Mouse (Mus musculus) left cerebral cortex, adult 6 months (tissue): Measurements from ENCODE around the gene Gm48551. TPM values are rescaled to one million over a fixed set of nuclear protein-coding genes. Genes with fewer than 3 reads are reported as not detected.

Source experiments
- long read RNA-seq, 2 experiments: library from polyadenylated mRNA; unstranded; transcript quantifications; one replicate each; pipeline ENCODE4 v2.0.0; 2019 to 2020
- polyA plus RNA-seq: library from polyadenylated mRNA; unstranded; fragments of <200 nt; fragmentation: Nextera tagmentation; gene quantifications from 2 replicates; pipeline ENCODE4 v1.2.3, GENCODE M21; 2021

Gene Gm48551
- 2.5 and 3.2 TPM in 2 replicates for polyA plus RNA-seq
- long read RNA-seq, experiment 1, transcript Gm48551-202 (6 exons, 1,758 nt), result major isoform, 15 of 45 reads
- long read RNA-seq, experiment 1, partial matches to known transcripts, result 0 of 45 reads
- long read RNA-seq, experiment 1, other reads (novel, unspliced or antisense), result 30 of 45 reads
- long read RNA-seq, experiment 2, partial matches to known transcripts, result 1 of 19 reads
- long read RNA-seq, experiment 2, other reads (novel, unspliced or antisense), result 16 of 19 reads

GRCm38 (mm10) chr10:81383802-81384604 lies at the start of gene Gm48551, which contains the start of gene Dohh:
Gene Gm48551 (plus strand): TSS chr10:81384466.
Gene Dohh (plus strand): TSS chr10:81384428.

GRCm38 (mm10) chr10:81342686-81343505 lies 41.4 kb upstream of the Gm48551 start, which contains the start of gene Gipc3:
Gene Gipc3 (minus strand): TSS chr10:81343266.

GRCm38 (mm10) chr10:81350351-81351063 lies 33.8 kb upstream of the Gm48551 start, which contains the start of gene Hmg20b:
Gene Hmg20b (minus strand): TSS chr10:81350480.

GRCm38 (mm10) chr10:81356991-81357844 lies 27.0 kb upstream of the Gm48551 start, which contains the start of gene Mfsd12:
Gene Mfsd12 (plus strand): TSS chr10:81357491.

GRCm38 (mm10) chr10:81365672-81366476 lies 18.4 kb upstream of the Gm48551 start, which contains the start of gene 4930404N11Rik:
Gene 4930404N11Rik (minus strand): TSS chr10:81365816.

GRCm38 (mm10) chr10:81377793-81378552 lies 6.3 kb upstream of the Gm48551 start, which contains the start of gene Fzr1:
Gene Fzr1 (minus strand): TSS chr10:81378516.

GRCm38 (mm10) chr10:81388505-81389055 lies 4.3 kb downstream of the Gm48551 start, which contains the start of gene Gm48552:
Gene Gm48552 (plus strand): TSS chr10:81389005.

GRCm38 (mm10) chr10:81392781-81393185 lies 8.5 kb downstream of the Gm48551 start, which contains the start of gene Smim24:
Gene Smim24 (plus strand): TSS chr10:81393051.

Other genes starting within 250 kb of the Gm48551 start
- 93.9 and 115 TPM in 2 replicates for gene Zbtb7a, start 249.2 kb upstream of the Gm48551 start, polyA plus RNA-seq
- 19.6 and 22.7 TPM in 2 replicates for gene Pias4, start 216.5 kb upstream of the Gm48551 start, polyA plus RNA-seq
- 720 and 722 TPM in 2 replicates for gene Eef2, start 207.8 kb upstream of the Gm48551 start, polyA plus RNA-seq
- gene Dapk3, start 201.5 kb upstream of the Gm48551 start, polyA plus RNA-seq, result 1.8 and 81.3 TPM in 2 replicates
- gene 4930442H23Rik, start 200.6 kb upstream of the Gm48551 start, polyA plus RNA-seq, result 0.09 TPM in 1 of 2 replicates, not detected in the other
- gene Nmrk2, start 182.4 kb upstream of the Gm48551 start, polyA plus RNA-seq, result not detected in 2 replicates
- 50.9 and 79.7 TPM in 2 replicates for gene Atcay, start 153.6 kb upstream of the Gm48551 start, polyA plus RNA-seq
- gene Zfr2, start 151.3 kb upstream of the Gm48551 start, polyA plus RNA-seq, result 25.5 and 28.7 TPM in 2 replicates
- 125 and 168 TPM in 2 replicates for gene Matk, start 131.5 kb upstream of the Gm48551 start, polyA plus RNA-seq
- 120 and 129 TPM in 2 replicates for gene Mrpl54, start 117.5 kb upstream of the Gm48551 start, polyA plus RNA-seq
- gene Apba3, start 117.5 kb upstream of the Gm48551 start, polyA plus RNA-seq, result 20.8 and 21.3 TPM in 2 replicates
- gene Tjp3, start 92.9 kb upstream of the Gm48551 start, polyA plus RNA-seq, result 0.21 and 0.37 TPM in 2 replicates
- gene Pip5k1c, start 91.5 kb upstream of the Gm48551 start, polyA plus RNA-seq, result 70.9 and 115 TPM in 2 replicates
- 13.7 and 15.7 TPM in 2 replicates for gene Cactin, start 63.4 kb upstream of the Gm48551 start, polyA plus RNA-seq
- gene Tbxa2r, start 55.7 kb upstream of the Gm48551 start, polyA plus RNA-seq, result 0.78 and 1.2 TPM in 2 replicates
- gene Gipc3, start 41.2 kb upstream of the Gm48551 start, polyA plus RNA-seq, result 0.44 and 0.73 TPM in 2 replicates
- gene Hmg20b, start 34.0 kb upstream of the Gm48551 start, polyA plus RNA-seq, result 24.0 and 36.0 TPM in 2 replicates
- 11.3 and 14.9 TPM in 2 replicates for gene Mfsd12, start 27.0 kb upstream of the Gm48551 start, polyA plus RNA-seq
- gene 4930404N11Rik, start 18.6 kb upstream of the Gm48551 start, polyA plus RNA-seq, result 0.19 and 0.63 TPM in 2 replicates
- 50.1 and 52.0 TPM in 2 replicates for gene Fzr1, start 6.0 kb upstream of the Gm48551 start, polyA plus RNA-seq
- gene Dohh, start within 50 bp of the Gm48551 start, polyA plus RNA-seq, result 160 and 212 TPM in 2 replicates
- gene Gm48552, start 4.5 kb downstream of the Gm48551 start, polyA plus RNA-seq, result 0.80 and 2.4 TPM in 2 replicates
- 1.6 and 2.1 TPM in 2 replicates for gene Smim24, start 8.6 kb downstream of the Gm48551 start, polyA plus RNA-seq
- 21.8 and 30.9 TPM in 2 replicates for gene Nfic, start 71.2 kb downstream of the Gm48551 start, polyA plus RNA-seq
- 38.3 and 133 TPM in 2 replicates for gene Celf5, start 98.2 kb downstream of the Gm48551 start, polyA plus RNA-seq
- 34.1 and 44.3 TPM in 2 replicates for gene Ncln, start 111.9 kb downstream of the Gm48551 start, polyA plus RNA-seq
- 0.67 and 0.71 TPM in 2 replicates for gene S1pr4, start 115.7 kb downstream of the Gm48551 start, polyA plus RNA-seq
- gene Gna15, start 139.8 kb downstream of the Gm48551 start, polyA plus RNA-seq, result 2.4 and 4.3 TPM in 2 replicates
- 63.0 and 113 TPM in 2 replicates for gene Gna11, start 160.7 kb downstream of the Gm48551 start, polyA plus RNA-seq
- gene Aes, start 175.0 kb downstream of the Gm48551 start, polyA plus RNA-seq, result 171 and 487 TPM in 2 replicates
- 5.1 and 7.2 TPM in 2 replicates for gene Tle2, start 190.1 kb downstream of the Gm48551 start, polyA plus RNA-seq
- gene Tle6, start 216.6 kb downstream of the Gm48551 start, polyA plus RNA-seq, result 10.2 and 12.4 TPM in 2 replicates
- 0.35 and 0.51 TPM in 2 replicates for gene BC025920, start 221.8 kb downstream of the Gm48551 start, polyA plus RNA-seq
- gene Sirt6, start 243.3 kb downstream of the Gm48551 start, polyA plus RNA-seq, result 19.2 and 25.8 TPM in 2 replicates
- 25.8 and 27.9 TPM in 2 replicates for gene Ankrd24, start 244.1 kb downstream of the Gm48551 start, polyA plus RNA-seq